Mouse (Mus musculus) intestine, embryonic 15.5 days (tissue): ENCODE measurements around the gene Ccnd2. TPM values are rescaled to one million over a fixed set of nuclear protein-coding genes. Genes with fewer than 3 reads are reported as not detected.

Experiments used
- ATAC-seq: fragments of 200-750 bp; cut with Nextera tagmentation; 2 replicates; pipeline ENCODE4 v1.8.0; 2017; ENCODE audit warnings: moderate TSS enrichment, moderate library complexity
- H3K27ac ChIP-seq: fragments of 300-500 bp; sonication (generic); 2 replicates; pipeline ENCODE4 v1.5.1; 2015; ENCODE audit warnings: mild to moderate bottlenecking, inconsistent platforms
- H3K27me3 ChIP-seq: fragments of 300-500 bp; sonication (generic); replicated peaks from 2 replicates; pipeline ENCODE4 v1.6.1; 2015; ENCODE audit warnings: inconsistent platforms
- H3K36me3 ChIP-seq: fragments of 300-500 bp; sonication (generic); 2 replicates; pipeline ENCODE4 v1.6.1; 2015; ENCODE audit warnings: inconsistent platforms
- H3K4me1 ChIP-seq: fragments of 300-500 bp; sonication (generic); replicated peaks from 2 replicates; pipeline ENCODE4 v1.6.1; 2015; ENCODE audit warnings: inconsistent platforms
- H3K4me2 ChIP-seq: fragments of 300-500 bp; sonication (generic); replicated peaks from 2 replicates; pipeline ENCODE4 v1.6.1; 2015; ENCODE audit warnings: mild to moderate bottlenecking, inconsistent platforms
- H3K4me3 ChIP-seq: fragments of 300-500 bp; sonication (generic); replicated peaks from 2 replicates; pipeline ENCODE4 v1.5.1; 2015; ENCODE audit warnings: inconsistent platforms
- H3K9ac ChIP-seq: fragments of 300-500 bp; sonication (generic); 2 replicates; pipeline ENCODE4 v1.6.1; 2015; ENCODE audit warnings: inconsistent platforms
- H3K9me3 ChIP-seq: fragments of 300-500 bp; sonication (generic); 2 replicates; pipeline ENCODE4 v1.6.1; 2016; ENCODE audit warnings: inconsistent platforms
- WGBS: fragments of 180-500 bp; shearing (Covaris S2); methylation state at CpG from one replicate; pipeline ENCODE4 v1.1.7; 2015; 5-methylcytosine and 5-hydroxymethylcytosine counted together
- polyA plus RNA-seq: library from polyadenylated mRNA; unstranded; fragments of >200 nt; fragmentation: Nextera tagmentation; extraction: Ambion mirVana; gene quantifications from 2 replicates; pipeline ENCODE4 v1.2.1, GENCODE M21; 2015

Ccnd2 gene
- polyA plus RNA-seq, 1 experiment from 2014 or later: 991 TPM

DNA sequence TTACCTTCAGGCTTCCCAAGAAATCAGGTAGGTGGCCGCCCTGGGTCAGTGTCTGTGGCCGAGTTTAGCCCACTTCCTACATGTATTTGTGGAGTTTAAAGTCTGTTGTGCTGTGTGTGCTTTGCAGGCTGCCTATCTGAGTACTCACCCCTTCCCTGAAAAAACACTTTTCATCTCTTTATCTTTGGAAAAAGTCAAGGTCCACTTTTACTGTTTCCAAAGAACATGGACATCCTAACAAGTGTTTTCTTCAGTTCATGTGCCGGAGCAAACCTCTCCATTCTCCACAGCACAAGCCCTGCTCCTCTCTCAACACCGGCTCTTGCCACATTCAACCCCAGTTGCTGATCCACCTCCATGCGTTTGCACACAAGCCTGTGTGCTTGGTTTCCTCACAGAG lies 29.0 kb downstream of the Ccnd2 start:
- no peak overlapping the region for H3K9ac ChIP-seq
- no peak overlapping the region for H3K4me3 ChIP-seq
- H3K27ac ChIP-seq: no peak overlapping the region
- no peaks in the 10 kb centered on the region for H3K27me3 ChIP-seq
- no peaks in the 10 kb centered on the region for H3K4me1 ChIP-seq
- no peaks in the 10 kb centered on the region for H3K9me3 ChIP-seq
- H3K4me2 ChIP-seq: no peak overlapping the region
- no peak for ATAC-seq
- WGBS: 80% methylated on average over 5 of the region's 5 CpGs
- peaks cover 10% of the 10 kb centered on the region for H3K36me3 ChIP-seq

DNA sequence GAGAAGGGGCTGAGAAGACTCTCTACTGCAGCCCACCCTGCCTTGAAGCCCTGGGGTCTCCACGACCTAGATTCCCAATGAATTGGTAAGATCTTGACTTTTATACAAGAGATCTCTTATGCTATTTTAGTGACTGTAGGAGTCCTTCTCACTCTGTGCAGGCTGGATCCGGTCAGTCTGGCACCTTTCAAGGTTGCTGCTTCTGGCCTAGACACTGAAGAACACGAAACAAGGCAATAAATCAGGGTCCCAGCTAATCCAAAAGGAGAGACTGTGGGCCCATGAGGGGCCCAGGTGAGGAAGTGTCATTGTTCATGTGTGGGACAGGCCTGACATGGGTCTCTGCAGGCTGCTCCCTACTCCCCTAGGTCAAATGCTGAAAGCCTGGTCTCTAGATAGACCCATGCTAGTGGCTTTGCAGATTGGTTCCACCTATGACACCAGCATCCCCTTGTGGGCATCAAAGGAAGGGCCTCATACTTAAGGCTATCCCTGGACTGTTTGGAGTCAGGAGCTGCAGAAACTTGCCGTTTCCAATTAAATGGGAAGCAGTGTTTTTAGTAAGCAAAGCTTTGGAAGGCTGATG lies 29.7 kb downstream of the Ccnd2 start:
- Histone ChIP-seq H3K4me1 (no peaks in the 10 kb centered on the region), H3K27ac (no peak overlapping the region), H3K27me3 (no peaks in the 10 kb centered on the region), H3K4me3 (no peak overlapping the region), H3K36me3 (peaks cover 4% of the 10 kb centered on the region; the same call in 1 of the 2 replicates), H3K9ac (no peak overlapping the region), H3K9me3 (no peaks in the 10 kb centered on the region), H3K4me2 (no peak overlapping the region)
- 75% methylated on average over 4 of the region's 4 CpGs for WGBS
- peak; percentile 69; the same call in 1 of the 2 replicates for ATAC-seq

DNA sequence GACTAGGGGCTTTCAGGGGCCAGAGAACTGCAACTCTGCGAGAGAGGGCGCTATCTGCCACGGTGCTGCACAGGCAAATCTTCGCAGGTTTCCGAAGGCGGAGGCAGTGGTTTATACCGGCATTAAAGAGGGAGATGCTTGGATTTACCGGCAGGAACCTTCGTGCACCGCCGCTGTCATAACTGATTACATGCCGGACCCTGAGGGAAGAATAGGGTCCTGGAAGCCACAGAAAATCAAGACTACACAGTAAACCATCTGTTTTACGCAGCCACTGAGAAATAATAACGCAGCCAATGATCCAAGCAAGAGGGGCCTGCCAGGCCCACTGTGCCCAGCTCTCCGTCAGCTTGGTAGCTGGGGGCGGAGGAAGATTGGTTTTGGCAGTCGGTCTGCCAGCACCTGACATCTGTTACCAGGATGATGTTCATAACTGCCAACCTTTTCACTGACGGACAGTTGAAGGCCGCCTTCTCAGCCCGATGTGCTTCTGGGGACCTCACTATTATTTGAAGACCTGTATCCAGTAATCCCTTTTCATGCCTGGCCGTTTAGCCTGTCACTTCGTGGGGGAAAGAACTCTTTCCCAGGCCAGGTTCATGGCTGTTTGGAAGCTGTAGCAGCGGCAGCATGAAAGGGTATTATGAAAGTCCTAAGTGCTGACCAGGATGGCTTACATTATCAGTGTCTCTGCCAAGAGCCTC lies 37.1 kb downstream of the Ccnd2 start:
- no peak overlapping the region for H3K4me3 ChIP-seq
- H3K9me3 ChIP-seq: no peaks in the 10 kb centered on the region
- 70% methylated on average over 23 of the region's 23 CpGs for WGBS
- H3K36me3 ChIP-seq: no peaks in the 10 kb centered on the region
- no peaks in the 10 kb centered on the region for H3K4me1 ChIP-seq
- no peak overlapping the region for H3K27ac ChIP-seq
- H3K9ac ChIP-seq: no peak overlapping the region
- H3K4me2 ChIP-seq: no peak overlapping the region
- H3K27me3 ChIP-seq: no peaks in the 10 kb centered on the region
- no peak for ATAC-seq

DNA sequence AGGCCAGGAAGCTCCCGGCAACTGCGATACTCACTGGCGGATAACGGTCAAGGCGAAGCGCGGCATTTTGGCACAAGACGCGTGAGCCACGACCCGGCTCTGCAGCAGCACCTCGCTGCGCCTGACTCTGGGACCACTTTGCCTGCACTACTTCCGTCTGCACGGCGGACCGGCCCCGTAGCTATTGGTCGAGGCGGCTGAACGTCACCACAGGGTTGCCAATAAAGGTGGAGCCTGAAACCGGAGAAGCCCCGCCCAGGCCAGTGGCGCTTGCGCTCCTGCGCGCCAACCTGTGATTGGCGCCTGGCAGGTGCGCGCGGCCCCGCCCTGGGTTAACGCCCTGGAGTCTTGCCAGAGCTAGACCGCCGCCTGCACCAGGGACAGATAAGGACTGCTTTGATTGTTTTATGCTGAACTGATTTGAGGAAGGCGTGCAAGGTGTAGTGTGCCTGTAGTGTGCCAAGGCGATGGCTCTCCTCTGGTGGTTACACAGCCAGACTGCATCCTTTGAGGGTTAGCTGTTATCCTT lies 42.5 kb downstream of the Ccnd2 start, which contains the start of gene Tigar:
TSS of gene Tigar (minus strand) at position 156 of the 529 bp plus-strand sequence.
- peak within 1 kb of the TSS; percentile 84 for H3K4me2 ChIP-seq
- ATAC-seq: peak; percentile 99
- H3K27me3 ChIP-seq: no peaks in the 10 kb centered on the region
- no peaks in the 10 kb centered on the region for H3K36me3 ChIP-seq
- H3K9ac ChIP-seq: peak within 1 kb of the TSS; percentile 50
- no peak within 1 kb of the TSS for H3K27ac ChIP-seq
- no peaks in the 10 kb centered on the region for H3K9me3 ChIP-seq
- WGBS: under 1% methylated on average over 37 of the region's 37 CpGs
- peaks cover 6% of the 10 kb centered on the region; the same call in 1 of the 2 replicates for H3K4me1 ChIP-seq
- peak within 1 kb of the TSS; percentile 57 for H3K4me3 ChIP-seq

DNA sequence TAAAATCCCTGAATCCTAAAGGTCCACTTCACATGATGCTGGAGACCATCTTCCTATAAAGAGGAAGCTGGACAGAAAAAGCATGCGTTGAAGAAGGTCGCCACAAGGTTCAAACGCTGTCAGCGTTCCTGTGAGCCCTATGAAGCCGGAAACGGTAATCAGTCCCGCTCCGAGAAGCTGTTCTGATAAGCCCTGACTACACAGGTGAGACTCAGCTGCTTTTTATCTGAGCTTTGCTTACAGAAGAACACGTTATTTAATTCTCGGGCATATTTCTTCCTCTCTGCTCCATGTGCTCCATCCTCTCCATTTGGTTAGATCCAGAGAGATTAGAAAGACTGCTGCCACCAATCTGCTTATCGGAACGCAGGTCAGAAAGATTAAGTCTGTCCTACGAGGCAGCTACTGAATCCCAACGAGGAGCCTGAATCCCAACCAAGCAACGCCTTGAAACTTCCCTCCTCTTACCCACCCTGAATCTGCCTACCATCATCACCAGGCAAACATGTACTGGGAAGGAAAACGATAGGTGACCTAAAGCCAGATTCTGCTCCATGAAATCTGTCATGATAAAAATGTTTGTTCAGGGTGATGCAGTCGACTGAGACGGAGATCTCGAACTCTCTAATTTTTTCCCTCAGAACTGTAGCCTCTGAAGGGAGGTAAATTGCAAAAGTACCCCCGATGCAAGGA lies 43.5 kb downstream of the Ccnd2 start:
- no peaks in the 10 kb centered on the region for H3K27me3 ChIP-seq
- WGBS: 30% methylated on average over 20 of the region's 20 CpGs
- no peak for ATAC-seq
- H3K4me2 ChIP-seq: peak overlapping the region; percentile 84
- H3K27ac ChIP-seq: no peak overlapping the region
- peaks cover 6% of the 10 kb centered on the region; the same call in 1 of the 2 replicates for H3K4me1 ChIP-seq
- peak overlapping the region; percentile 50 for H3K9ac ChIP-seq
- H3K9me3 ChIP-seq: no peaks in the 10 kb centered on the region
- H3K4me3 ChIP-seq: peak overlapping the region; percentile 57
- no peaks in the 10 kb centered on the region for H3K36me3 ChIP-seq

DNA sequence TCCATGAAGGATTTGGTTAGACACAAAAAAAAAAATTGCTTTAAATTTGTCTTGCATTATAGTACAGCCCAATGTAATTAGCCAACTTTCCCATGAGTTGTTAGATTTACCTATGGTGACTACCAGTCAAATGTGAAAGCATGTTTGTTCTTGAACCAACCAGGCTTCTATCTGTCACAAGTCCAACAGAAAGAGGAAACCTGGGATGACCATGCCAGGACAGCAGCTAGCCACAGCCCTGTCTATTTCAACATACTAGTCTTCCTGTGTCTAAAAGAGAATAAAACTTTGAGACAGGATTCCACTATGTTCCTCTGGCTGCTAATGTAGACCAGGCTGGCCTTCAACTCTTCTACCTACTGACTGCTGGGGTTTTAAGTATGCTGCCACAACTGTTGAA lies 44.6 kb downstream of the Ccnd2 start:
- no peak overlapping the region for H3K9ac ChIP-seq
- no peak for ATAC-seq
- no peak overlapping the region for H3K4me2 ChIP-seq
- no peaks in the 10 kb centered on the region for H3K36me3 ChIP-seq
- no peak overlapping the region for H3K27ac ChIP-seq
- H3K4me3 ChIP-seq: no peak overlapping the region
- peaks cover 6% of the 10 kb centered on the region; the same call in 1 of the 2 replicates for H3K4me1 ChIP-seq
- no peaks in the 10 kb centered on the region for H3K27me3 ChIP-seq
- no peaks in the 10 kb centered on the region for H3K9me3 ChIP-seq

DNA sequence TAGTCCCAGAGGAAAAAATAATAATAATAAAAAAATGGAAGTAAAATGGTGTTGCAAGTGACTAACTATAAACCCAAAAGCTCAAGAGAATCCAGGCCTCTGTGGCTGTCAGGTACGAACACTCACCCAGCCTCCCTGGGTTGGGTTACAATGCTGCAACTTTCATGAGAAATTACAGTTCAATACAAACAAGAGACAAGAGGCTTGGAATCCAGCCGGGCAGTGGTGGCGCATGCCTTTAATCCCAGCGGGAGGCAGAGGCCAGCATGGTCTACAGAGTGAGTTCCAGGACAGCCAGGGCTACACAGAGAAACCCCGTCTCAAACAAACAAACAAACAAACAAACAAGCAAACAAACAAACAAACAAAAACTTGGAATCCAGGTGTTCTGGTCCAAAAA lies 45.3 kb downstream of the Ccnd2 start:
- H3K27me3 ChIP-seq: no peaks in the 10 kb centered on the region
- no peak overlapping the region for H3K4me3 ChIP-seq
- H3K27ac ChIP-seq: no peak overlapping the region
- H3K4me1 ChIP-seq: peaks cover 6% of the 10 kb centered on the region; the same call in 1 of the 2 replicates
- 53% methylated on average over 5 of the region's 5 CpGs for WGBS
- no peak overlapping the region for H3K9ac ChIP-seq
- ATAC-seq: no peak
- H3K36me3 ChIP-seq: no peaks in the 10 kb centered on the region
- no peaks in the 10 kb centered on the region for H3K9me3 ChIP-seq
- H3K4me2 ChIP-seq: no peak overlapping the region

DNA sequence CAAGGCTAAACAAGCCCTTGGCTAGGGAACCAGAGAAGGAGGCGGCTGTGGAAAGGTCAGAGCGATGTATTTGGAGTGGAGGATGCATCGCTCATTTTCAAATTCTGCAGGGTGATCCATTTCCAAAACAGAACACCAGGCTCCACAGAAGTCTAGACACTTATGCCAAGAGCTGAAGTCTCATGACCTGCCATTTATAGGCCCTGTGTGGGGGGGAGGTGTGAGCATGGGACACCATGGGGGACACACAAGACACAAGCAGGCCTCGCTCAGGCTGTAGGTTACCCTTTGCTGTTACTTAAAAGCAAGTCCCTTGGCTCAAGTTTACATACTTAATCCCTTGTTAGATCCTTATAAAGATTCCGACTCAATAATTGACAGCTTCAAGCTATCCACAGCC lies 45.8 kb downstream of the Ccnd2 start:
- 71% methylated on average over 5 of the region's 5 CpGs for WGBS
- H3K27ac ChIP-seq: no peak overlapping the region
- ATAC-seq: no peak

DNA sequence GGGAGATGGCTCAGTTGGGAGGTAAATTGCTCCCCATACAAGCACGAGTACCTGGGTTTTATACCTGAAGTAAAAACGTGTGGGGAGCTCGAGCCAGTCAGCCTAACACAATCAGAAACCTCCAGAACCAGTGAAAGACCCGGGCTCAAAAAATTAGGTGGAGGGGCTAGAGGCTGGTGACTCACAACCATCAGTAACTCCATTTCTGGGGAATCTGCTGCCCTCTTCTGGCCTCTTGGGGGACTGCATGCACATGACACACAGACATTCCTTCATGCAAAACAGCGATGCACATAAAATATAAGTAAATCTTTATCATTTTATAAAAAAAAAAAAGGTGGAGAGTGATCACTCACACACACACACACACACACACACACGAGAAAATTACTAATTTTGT lies 46.9 kb downstream of the Ccnd2 start:
- no peak overlapping the region for H3K4me3 ChIP-seq
- H3K36me3 ChIP-seq: no peaks in the 10 kb centered on the region
- H3K9me3 ChIP-seq: no peaks in the 10 kb centered on the region
- H3K4me2 ChIP-seq: no peak overlapping the region
- H3K4me1 ChIP-seq: peaks cover 6% of the 10 kb centered on the region; the same call in 1 of the 2 replicates
- no peak overlapping the region for H3K27ac ChIP-seq
- WGBS: 69% methylated on average over 6 of the region's 6 CpGs
- no peak overlapping the region for H3K9ac ChIP-seq
- H3K27me3 ChIP-seq: no peaks in the 10 kb centered on the region
- ATAC-seq: no peak

More for the DNA sequence above, 45.8 kb downstream of the Ccnd2 start:
- Histone ChIP-seq H3K27me3 (no peaks in the 10 kb centered on the region), H3K9ac (no peak overlapping the region), H3K4me2 (no peak overlapping the region), H3K4me1 (peaks cover 6% of the 10 kb centered on the region; the same call in 1 of the 2 replicates), H3K36me3 (no peaks in the 10 kb centered on the region), H3K4me3 (no peak overlapping the region), H3K9me3 (no peaks in the 10 kb centered on the region)

DNA sequence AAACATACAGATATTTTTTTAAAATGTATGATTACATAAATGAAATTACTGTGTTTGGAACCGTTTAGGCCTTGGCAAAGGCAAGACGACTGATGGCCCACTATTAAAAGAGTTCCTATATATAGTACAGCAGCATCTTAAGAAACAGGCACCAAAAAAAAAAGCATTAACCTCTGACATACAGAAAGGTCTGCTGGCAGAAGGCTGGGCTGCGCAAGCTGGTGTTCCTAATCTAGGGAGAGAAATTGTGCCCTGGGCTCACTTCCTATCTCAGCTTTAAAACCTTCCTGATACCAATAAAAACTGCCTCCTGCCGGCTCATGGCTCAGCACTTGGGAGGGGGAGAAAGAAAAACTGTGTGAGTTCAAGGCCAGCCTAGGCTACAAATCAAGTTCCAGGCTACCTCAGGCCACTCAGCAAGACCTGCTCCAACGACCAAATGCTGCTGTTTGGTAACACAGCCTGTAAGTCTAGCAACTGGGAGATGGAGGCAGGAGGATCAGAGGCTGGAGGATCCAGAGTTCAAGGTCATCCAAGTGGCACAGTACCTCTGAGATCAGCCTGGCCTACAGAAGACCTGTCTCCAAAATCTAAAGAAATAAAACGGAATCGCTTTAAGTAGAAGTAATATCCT lies 47.5 kb downstream of the Ccnd2 start:
- 80% methylated on average over 7 of the region's 7 CpGs for WGBS

DNA sequence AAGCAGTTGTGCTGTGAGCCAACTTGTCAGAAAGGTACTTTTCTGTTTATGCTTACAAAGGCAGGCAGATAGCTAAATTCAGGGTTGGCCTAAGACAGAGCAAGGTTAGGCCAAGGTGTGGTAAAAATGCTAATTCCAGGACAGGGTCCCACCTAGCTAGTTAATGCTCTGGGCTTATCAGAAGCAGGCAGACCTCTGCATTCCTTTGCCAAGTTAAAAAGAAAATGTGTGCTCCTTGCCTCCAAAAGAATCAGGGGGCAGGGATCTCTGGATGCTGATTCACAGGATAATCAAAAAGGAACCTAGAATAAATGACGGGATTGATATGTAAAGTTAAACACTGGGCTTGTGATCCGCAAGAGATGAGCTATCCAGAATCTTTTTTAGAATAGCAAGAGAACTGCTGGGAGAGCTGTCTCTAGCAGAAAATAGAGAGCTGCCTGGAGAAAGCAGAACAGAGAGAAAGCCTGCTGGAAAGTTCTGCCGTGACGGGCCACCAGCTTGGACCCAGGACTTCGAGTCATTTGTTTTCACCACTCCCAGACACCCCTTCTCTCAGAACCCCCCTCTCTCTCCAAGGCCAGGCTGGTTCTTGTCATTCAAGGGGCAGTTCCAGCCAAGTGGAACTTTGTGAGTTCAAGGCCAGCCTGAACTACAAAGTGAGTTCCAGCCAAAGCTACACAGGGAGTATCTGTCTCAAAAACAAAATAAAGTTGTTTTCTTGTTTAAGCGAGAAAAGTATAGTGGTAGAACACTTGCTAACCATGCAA lies 48.3 kb downstream of the Ccnd2 start:
- Histone ChIP-seq H3K36me3 (no peaks in the 10 kb centered on the region), H3K4me2 (no peak overlapping the region), H3K9ac (no peak overlapping the region), H3K9me3 (no peaks in the 10 kb centered on the region), H3K4me3 (no peak overlapping the region), H3K27me3 (no peaks in the 10 kb centered on the region), H3K27ac (no peak overlapping the region), H3K4me1 (0 out of 2 replicates have a peak, but pooled peaks cover 2% of the 10 kb centered on the region)
- 89% methylated on average over 6 of the region's 6 CpGs for WGBS
- no peak for ATAC-seq

More for the DNA sequence above, 47.5 kb downstream of the Ccnd2 start:
- no peaks in the 10 kb centered on the region for H3K27me3 ChIP-seq
- H3K4me3 ChIP-seq: no peak overlapping the region
- H3K36me3 ChIP-seq: no peaks in the 10 kb centered on the region
- ATAC-seq: no peak
- 0 out of 2 replicates have a peak, but pooled peaks cover 2% of the 10 kb centered on the region for H3K4me1 ChIP-seq
- no peaks in the 10 kb centered on the region for H3K9me3 ChIP-seq
- no peak overlapping the region for H3K27ac ChIP-seq
- no peak overlapping the region for H3K4me2 ChIP-seq
- no peak overlapping the region for H3K9ac ChIP-seq
